18 mouse cellular contexts compared by ENCODE assay signal in genomic region chr1:81180686-81181085, GRCm38 (mm10).
DNase-seq lines count a peak whose midpoint lies in the region; TF ChIP-seq lines count a peak whose summit lies in the region.
"Had no signal": no experiment of that assay in that cellular context is flagged by ENCODE, and none has a peak within 500 bp of the region (broad histone marks: within the 10 kb centered on the region; RNA-seq: fewer than 3 reads in every experiment).

No protein-coding gene starts in this region.

- peak overlapping the region; percentile 92 for H3K27ac ChIP-seq in left cerebral cortex, adult 2 months
- peak overlapping the region; percentile 81; the same call in 1 of the 2 replicates for H3K27ac ChIP-seq in cortical plate, adult 2 months (ENCODE audit: insufficient read depth, low read length)
- H3K27ac ChIP-seq: embryonic facial prominence, embryonic 10.5 days; embryonic facial prominence, embryonic 12.5 days; forebrain, embryonic 13.5 days; forebrain, embryonic 15.5 days had no signal

- intact Hi-C loops in left cerebral cortex, adult 2 months (cut with DNase I): loop anchor here (2.0 kb wide), 2 partner anchors 104 to 328 kb away; partner anchors contain the start of gene Nyap2
- intact Hi-C loops in left cerebral cortex, postnatal 36 days (cut with DNase I): no loop called here

- peaks cover 4% of the 10 kb centered on the region for H3K4me1 ChIP-seq in cortical plate, adult 2 months (ENCODE audit: control insufficient read depth, insufficient read depth, low read length)
- H3K4me1 ChIP-seq: embryonic facial prominence, embryonic 12.5 days; forebrain, embryonic 13.5 days; forebrain, embryonic 15.5 days had no signal

- H3K4me3 ChIP-seq in left cerebral cortex, adult 2 months: no peak overlapping the region
- no peak overlapping the region for H3K4me3 ChIP-seq in cortical plate, adult 2 months (ENCODE audit: insufficient read depth, low read length)
- H3K4me3 ChIP-seq: embryonic facial prominence, embryonic 10.5 days; embryonic facial prominence, embryonic 12.5 days; forebrain, embryonic 13.5 days; forebrain, embryonic 15.5 days had no signal

- TF ChIP-seq CTCF in left cerebral cortex, adult 2 months (IDR thresholded peaks at IDR 0.05): no peak
- TF ChIP-seq CTCF in cortical plate, adult 2 months (IDR thresholded peaks at IDR 0.05; ENCODE audit: extremely low read depth, insufficient read depth, low read length): no peak

- no peak for TF ChIP-seq POLR2A in cortical plate, adult 2 months (IDR thresholded peaks at IDR 0.05; ENCODE audit: extremely low read depth, insufficient read depth, low read length)

- DNase-seq in left cerebral cortex, adult 2 months (ENCODE audit: extremely low spot score in 1 of 2, low spot score in 2 of 2): no peak
- no peak for DNase-seq in left cerebral cortex, postnatal 36 days (ENCODE audit: low spot score in 2 of 2)
- DNase-seq in gastrocnemius, postnatal 4 days (ENCODE audit: low spot score in 2 of 2): no peak
- DNase-seq in embryo, embryonic 10 days (ENCODE audit: low spot score): no peak
- DNase-seq: adrenal gland, adult 2 months; adrenal gland, postnatal 10 days; adrenal gland, postnatal 25 days; cerebellum, adult 11-12 months; cerebellum, adult 2 months; cerebellum, adult 9-10 months; cerebellum, postnatal 10 days; cerebellum, postnatal 25 days; forebrain, postnatal 0 days had no signal
